ENCODE assay signal across 12 mouse cellular contexts in the genomic region with DNA sequence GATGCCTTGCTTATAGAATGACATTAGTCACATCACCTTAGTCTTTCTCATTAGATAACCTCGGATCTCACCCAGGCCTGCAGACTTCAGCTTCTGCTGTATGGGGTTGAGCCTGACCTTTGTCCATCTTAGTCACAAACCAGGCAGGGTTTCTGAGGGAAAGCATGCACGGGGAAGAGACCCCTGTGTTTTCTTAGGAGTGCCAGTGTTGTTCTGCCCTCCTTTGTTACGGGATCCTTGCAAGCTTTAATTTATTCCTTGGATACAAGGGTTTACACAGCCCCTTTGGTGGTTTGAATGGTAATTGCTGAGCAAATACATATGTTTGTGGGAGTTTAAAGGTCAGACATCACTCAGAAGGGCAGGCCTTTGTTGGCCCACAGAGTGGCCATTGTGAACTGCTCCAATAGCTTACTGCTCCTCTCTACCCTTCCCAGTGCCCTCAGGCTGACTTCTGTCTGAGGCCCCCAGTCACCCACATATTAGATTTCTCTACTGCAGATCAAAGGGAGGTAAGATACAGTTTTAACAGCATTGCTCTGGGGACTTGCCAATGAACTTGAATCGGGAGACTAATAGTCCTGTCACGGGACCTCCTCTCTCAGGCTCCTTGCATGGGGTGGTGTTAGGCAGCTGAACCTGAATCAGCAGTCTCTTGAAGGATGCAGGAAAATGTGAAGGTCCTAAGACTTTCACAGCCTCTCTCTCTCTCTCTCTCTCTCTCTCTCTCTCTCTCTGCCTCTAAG. TPM values are rescaled to one million over a fixed set of nuclear protein-coding genes. Genes with fewer than 3 reads are reported as not detected.
A peak's percentile ranks its signal among the peaks of the same experiment; 100 is the strongest.
DNase-seq lines count a peak whose midpoint lies in the region; ATAC-seq lines count a peak whose summit lies in the region.
"Had no signal": no experiment of that assay in that cellular context is flagged by ENCODE, and none has a peak within 500 bp of the region (broad histone marks: within the 10 kb centered on the region; RNA-seq: fewer than 3 reads in every experiment).

No protein-coding gene starts in this region.

- no peaks in the 10 kb centered on the region for H3K27me3 ChIP-seq in hindbrain, embryonic 15.5 days
- H3K27me3 ChIP-seq in neural tube, embryonic 14.5 days (ENCODE audit: control insufficient read depth, insufficient read depth, low read length), result no peaks in the 10 kb centered on the region
- H3K27me3 ChIP-seq: Patski had no signal

- peaks cover 6% of the 10 kb centered on the region; the same call in 1 of the 2 replicates for H3K36me3 ChIP-seq in hindbrain, embryonic 15.5 days
- no peaks in the 10 kb centered on the region for H3K36me3 ChIP-seq in neural tube, embryonic 14.5 days (ENCODE audit: control insufficient read depth, insufficient read depth, low read length)

- WGBS in hindbrain, embryonic 15.5 days, result 18% methylated on average over 5 of the region's 5 CpGs
- WGBS in neural tube, embryonic 14.5 days, result 9% methylated on average over 5 of the region's 5 CpGs

- DNase-seq in kidney, postnatal 10 days, result peak; percentile 4
- no peak for DNase-seq in kidney, adult 8-10 months
- peak; percentile 14 for DNase-seq in embryo, embryonic 11.5 days (ENCODE audit: low read depth, low spot score)
- no peak for DNase-seq in cerebellum, postnatal 4 days (ENCODE audit: low spot score in 2 of 2)
- DNase-seq: lung, adult 2 months; spleen, adult 18-20 months had no signal

- H3K9ac ChIP-seq in hindbrain, embryonic 15.5 days, result no peak overlapping the region
- no peak overlapping the region for H3K9ac ChIP-seq in neural tube, embryonic 14.5 days (replicated peaks; ENCODE audit: low read depth, low read length)

- ATAC-seq in hindbrain, embryonic 15.5 days (ENCODE audit: low FRiP score, low read depth), result peak; percentile 45; the same call in 1 of the 2 replicates
- ATAC-seq in neural tube, embryonic 14.5 days (ENCODE audit: low read depth), result peak; percentile 68
- no peak for ATAC-seq in inflammation-experienced regulatory T-cells, adult 6 months
- ATAC-seq: Patski had no signal

- no peak overlapping the region for H3K4me3 ChIP-seq in hindbrain, embryonic 15.5 days
- no peak overlapping the region for H3K4me3 ChIP-seq in neural tube, embryonic 14.5 days (ENCODE audit: low read depth, low read length)
- H3K4me3 ChIP-seq: heart, embryonic 10.5 days; limb, embryonic 10.5 days had no signal

- H3K27ac ChIP-seq in hindbrain, embryonic 15.5 days (replicated peaks), result no peak overlapping the region
- H3K27ac ChIP-seq in neural tube, embryonic 14.5 days (ENCODE audit: low read depth, low read length), result no peak overlapping the region
- H3K27ac ChIP-seq: heart, embryonic 10.5 days; limb, embryonic 10.5 days had no signal

- no peaks in the 10 kb centered on the region for H3K4me1 ChIP-seq in hindbrain, embryonic 15.5 days (replicated peaks)
- H3K4me1 ChIP-seq in neural tube, embryonic 14.5 days (ENCODE audit: control insufficient read depth, insufficient read depth, low read length), result no peaks in the 10 kb centered on the region
- H3K4me1 ChIP-seq: heart, embryonic 10.5 days had no signal

- no peak overlapping the region for H3K4me2 ChIP-seq in hindbrain, embryonic 15.5 days
- H3K4me2 ChIP-seq in neural tube, embryonic 14.5 days (ENCODE audit: low read depth, low read length), result no peak overlapping the region

- no peaks in the 10 kb centered on the region for H3K9me3 ChIP-seq in hindbrain, embryonic 15.5 days
- H3K9me3 ChIP-seq in neural tube, embryonic 14.5 days (ENCODE audit: control insufficient read depth, low read length), result no peaks in the 10 kb centered on the region
- H3K9me3 ChIP-seq: heart, embryonic 10.5 days; limb, embryonic 10.5 days had no signal

RNA-seq across cellular contexts. Expression of gene Tmem128, which starts 19.1 kb away (rescaled TPM):
- polyA plus RNA-seq in hindbrain, embryonic 15.5 days (2015; fragmentation: Nextera tagmentation; extraction: Ambion mirVana), result 84.6 and 90.3 TPM in 2 replicates
- 110 and 112 TPM in 2 replicates for polyA plus RNA-seq in neural tube, embryonic 14.5 days (2014; fragmentation: Nextera tagmentation; extraction: Ambion mirVana)
- polyA plus RNA-seq in inflammation-experienced regulatory T-cells, adult 6 months (2017; shearing (Covaris generic)), result 100 to 1,000 TPM; 101 to 125 (median 113) TPM

RNA-seq across cellular contexts. Expression of gene Lyar, which starts 20.6 kb away (rescaled TPM):
- polyA plus RNA-seq in hindbrain, embryonic 15.5 days (2015; fragmentation: Nextera tagmentation; extraction: Ambion mirVana), result 40.5 and 43.1 TPM in 2 replicates
- polyA plus RNA-seq in neural tube, embryonic 14.5 days (2014; fragmentation: Nextera tagmentation; extraction: Ambion mirVana), result 37.3 and 44.6 TPM in 2 replicates
- polyA plus RNA-seq in inflammation-experienced regulatory T-cells, adult 6 months (2017; shearing (Covaris generic)), result 10 to 100 TPM; 49.7 to 59.4 (median 50.8) TPM

RNA-seq across cellular contexts. Expression of gene Zbtb49, which starts 20.6 kb away (rescaled TPM):
- polyA plus RNA-seq in hindbrain, embryonic 15.5 days (2015; fragmentation: Nextera tagmentation; extraction: Ambion mirVana), result 18.1 and 20.5 TPM in 2 replicates
- polyA plus RNA-seq in neural tube, embryonic 14.5 days (2014; fragmentation: Nextera tagmentation; extraction: Ambion mirVana), result 20.3 and 22.2 TPM in 2 replicates
- 10 to 100 TPM; 10.7 to 17.4 (median 15.3) TPM for polyA plus RNA-seq in inflammation-experienced regulatory T-cells, adult 6 months (2017; shearing (Covaris generic))

RNA-seq across cellular contexts. Expression of gene Otop1, which starts 34.9 kb away (rescaled TPM):
- polyA plus RNA-seq in hindbrain, embryonic 15.5 days (2015; fragmentation: Nextera tagmentation; extraction: Ambion mirVana), result 0.05 and 0.12 TPM in 2 replicates
- polyA plus RNA-seq in neural tube, embryonic 14.5 days (2014; fragmentation: Nextera tagmentation; extraction: Ambion mirVana), result not detected in 2 replicates
- not detected for polyA plus RNA-seq in inflammation-experienced regulatory T-cells, adult 6 months (2017; shearing (Covaris generic))
- polyA plus RNA-seq: Patski had no signal

Comparison
In these comparisons a context has a peak if more than half of its experiments do, and no peak if none do; other contexts are left out.
1. DNase-seq: peak in kidney, postnatal 10 days (single experiment) and embryo, embryonic 11.5 days (single experiment); none in kidney, adult 8-10 months (0 of 2) and cerebellum, postnatal 4 days (0 of 2).